Mouse (Mus musculus) liver, embryonic 13.5 days (tissue): Measurements from ENCODE around the gene Pde10a. TPM values are rescaled to one million over a fixed set of nuclear protein-coding genes. Genes with fewer than 3 reads are reported as not detected.
"Not testable (repeated sequence)": the region's sequence is repeated elsewhere in the genome, so short reads cannot be mapped to it uniquely, and the experiment has no call there.

Source experiments
- ATAC-seq: fragments of 200-750 bp; cut with Nextera tagmentation; 2 replicates; pipeline ENCODE4 v1.8.0; 2017; ENCODE audit warnings: low read depth, mild to moderate bottlenecking, moderate number of reproducible peaks, moderate library complexity
- DNase-seq: peaks from one replicate; pipeline ENCODE4 v3.0.0; 2022
- H3K27ac ChIP-seq: fragments of 300-500 bp; sonication (generic); 2 replicates; pipeline ENCODE4 v1.5.1; 2015; ENCODE audit warnings: moderate library complexity, mild to moderate bottlenecking, inconsistent platforms
- H3K27me3 ChIP-seq: fragments of 300-500 bp; sonication (generic); 2 replicates; pipeline ENCODE4 v1.6.1; 2015; ENCODE audit warnings: mild to moderate bottlenecking, inconsistent platforms
- H3K36me3 ChIP-seq: fragments of 300-500 bp; sonication (generic); 2 replicates; pipeline ENCODE4 v1.6.1; 2015; ENCODE audit warnings: mild to moderate bottlenecking, inconsistent platforms
- H3K4me1 ChIP-seq: fragments of 300-500 bp; sonication (generic); replicated peaks from 2 replicates; pipeline ENCODE4 v1.6.1; 2015; ENCODE audit warnings: inconsistent platforms
- H3K4me2 ChIP-seq: fragments of 300-500 bp; sonication (generic); 2 replicates; pipeline ENCODE4 v1.6.1; 2015; ENCODE audit warnings: inconsistent platforms, mild to moderate bottlenecking, moderate library complexity
- H3K4me3 ChIP-seq: fragments of 300-500 bp; sonication (generic); replicated peaks from 2 replicates; pipeline ENCODE4 v1.5.1; 2015; ENCODE audit warnings: mild to moderate bottlenecking, inconsistent platforms
- H3K9ac ChIP-seq: fragments of 300-500 bp; sonication (generic); 2 replicates; pipeline ENCODE4 v1.6.1; 2015; ENCODE audit warnings: mild to moderate bottlenecking, inconsistent platforms
- H3K9me3 ChIP-seq: fragments of 300-500 bp; sonication (generic); replicated peaks from 2 replicates; pipeline ENCODE4 v1.6.1; 2016; ENCODE audit warnings: inconsistent platforms
- WGBS: fragments of 180-500 bp; shearing (Covaris S2); methylation state at CpG from one replicate; pipeline ENCODE4 v1.1.7; 2015; ENCODE audit not compliant: insufficient replicate concordance; 5-methylcytosine and 5-hydroxymethylcytosine counted together
- polyA plus RNA-seq: library from polyadenylated mRNA; unstranded; fragments of >200 nt; fragmentation: Nextera tagmentation; extraction: Ambion mirVana; gene quantifications from 2 replicates; pipeline ENCODE4 v1.2.1, GENCODE M21; 2015

Gene Pde10a
- polyA plus RNA-seq, 1 experiment from 2014 or later, result 0.39 TPM

GRCm38 (mm10) chr17:8657661-8658060 lies 132.5 kb downstream of the Pde10a start:
- no peak overlapping the region for H3K27ac ChIP-seq
- WGBS, result 57% methylated on average over 9 of the region's 9 CpGs
- no peaks in the 10 kb centered on the region for H3K36me3 ChIP-seq
- DNase-seq (no peak), ATAC-seq (no peak)
- no peak overlapping the region for H3K4me3 ChIP-seq
- no peaks in the 10 kb centered on the region for H3K27me3 ChIP-seq
- no peak overlapping the region for H3K9ac ChIP-seq
- H3K4me2 ChIP-seq, result no peak overlapping the region
- H3K4me1 ChIP-seq, result no peaks in the 10 kb centered on the region
- H3K9me3 ChIP-seq, result no peaks in the 10 kb centered on the region

GRCm38 (mm10) chr17:8658751-8659454 lies 133.7 kb downstream of the Pde10a start:
- Histone ChIP-seq H3K9me3 (no peaks in the 10 kb centered on the region), H3K4me3 (no peak overlapping the region), H3K27me3 (no peaks in the 10 kb centered on the region), H3K4me1 (no peaks in the 10 kb centered on the region), H3K36me3 (no peaks in the 10 kb centered on the region), H3K4me2 (no peak overlapping the region), H3K9ac (no peak overlapping the region), H3K27ac (no peak overlapping the region)
- WGBS, result 62% methylated on average over 16 of the region's 16 CpGs
- ATAC-seq (no peak), DNase-seq (no peak)

- Histone ChIP-seq H3K4me1 (no peaks in the 10 kb centered on the region), H3K27me3 (no peaks in the 10 kb centered on the region), H3K36me3 (no peaks in the 10 kb centered on the region), H3K4me3 (no peak overlapping the region), H3K9ac (no peak overlapping the region), H3K4me2 (no peak overlapping the region), H3K9me3 (no peaks in the 10 kb centered on the region), H3K27ac (no peak overlapping the region)
- WGBS, result 52% methylated on average over 5 of the region's 5 CpGs
- ATAC-seq (no peak), DNase-seq (no peak)
These were observed 141.7 kb downstream of the Pde10a start for GRCm38 (mm10) chr17:8666912-8667311.

GRCm38 (mm10) chr17:8674651-8675050 lies 149.5 kb downstream of the Pde10a start:
- no peaks in the 10 kb centered on the region for H3K9me3 ChIP-seq
- no peak overlapping the region for H3K27ac ChIP-seq
- no peak for DNase-seq
- 46% methylated on average over 2 of the region's 2 CpGs for WGBS
- H3K4me2 ChIP-seq, result no peak overlapping the region
- H3K36me3 ChIP-seq, result no peaks in the 10 kb centered on the region
- no peaks in the 10 kb centered on the region for H3K4me1 ChIP-seq
- no peak overlapping the region for H3K4me3 ChIP-seq
- no peaks in the 10 kb centered on the region for H3K27me3 ChIP-seq
- no peak overlapping the region for H3K9ac ChIP-seq
- no peak for ATAC-seq

- 68% methylated on average over 7 of the region's 7 CpGs for WGBS
- no peak overlapping the region for H3K9ac ChIP-seq
- no peak overlapping the region for H3K4me3 ChIP-seq
- no peak overlapping the region for H3K4me2 ChIP-seq
- H3K4me1 ChIP-seq, result no peaks in the 10 kb centered on the region
- no peaks in the 10 kb centered on the region for H3K36me3 ChIP-seq
- H3K27ac ChIP-seq, result no peak overlapping the region
- ATAC-seq (no peak), DNase-seq (no peak)
- no peaks in the 10 kb centered on the region for H3K9me3 ChIP-seq
- H3K27me3 ChIP-seq, result no peaks in the 10 kb centered on the region
These were observed 161.2 kb downstream of the Pde10a start for GRCm38 (mm10) chr17:8686356-8686755.

GRCm38 (mm10) chr17:8688096-8688495 lies 162.9 kb downstream of the Pde10a start:
- H3K9ac ChIP-seq, result no peak overlapping the region
- H3K27ac ChIP-seq, result no peak overlapping the region
- H3K4me1 ChIP-seq, result no peaks in the 10 kb centered on the region
- ATAC-seq, result no peak
- H3K4me2 ChIP-seq, result no peak overlapping the region
- no peaks in the 10 kb centered on the region for H3K36me3 ChIP-seq
- no peaks in the 10 kb centered on the region for H3K9me3 ChIP-seq
- 54% methylated on average over 3 of the region's 3 CpGs for WGBS
- H3K27me3 ChIP-seq, result no peaks in the 10 kb centered on the region
- no peak for DNase-seq
- no peak overlapping the region for H3K4me3 ChIP-seq

GRCm38 (mm10) chr17:8698265-8698664 lies 173.1 kb downstream of the Pde10a start:
- Histone ChIP-seq H3K4me3 (no peak overlapping the region), H3K9ac (no peak overlapping the region), H3K27ac (no peak overlapping the region), H3K4me1 (no peaks in the 10 kb centered on the region), H3K27me3 (no peaks in the 10 kb centered on the region), H3K9me3 (no peaks in the 10 kb centered on the region), H3K4me2 (no peak overlapping the region), H3K36me3 (no peaks in the 10 kb centered on the region)
- DNase-seq (no peak), ATAC-seq (no peak)
- 78% methylated on average over 1 of the region's 1 CpGs for WGBS

GRCm38 (mm10) chr17:8698793-8699192 lies 173.6 kb downstream of the Pde10a start:
- H3K27ac ChIP-seq, result no peak overlapping the region
- H3K4me3 ChIP-seq, result no peak overlapping the region
- no peaks in the 10 kb centered on the region for H3K4me1 ChIP-seq
- no peaks in the 10 kb centered on the region for H3K36me3 ChIP-seq
- no peak for ATAC-seq
- no peak overlapping the region for H3K4me2 ChIP-seq
- WGBS, result 44% methylated on average over 3 of the region's 3 CpGs
- no peak overlapping the region for H3K9ac ChIP-seq
- no peaks in the 10 kb centered on the region for H3K9me3 ChIP-seq
- H3K27me3 ChIP-seq, result no peaks in the 10 kb centered on the region
- DNase-seq, result no peak

GRCm38 (mm10) chr17:8701096-8701495 lies 175.9 kb downstream of the Pde10a start:
- Histone ChIP-seq H3K9ac (no peak overlapping the region), H3K9me3 (no peaks in the 10 kb centered on the region), H3K4me2 (no peak overlapping the region), H3K27ac (no peak overlapping the region), H3K4me3 (no peak overlapping the region), H3K4me1 (no peaks in the 10 kb centered on the region), H3K27me3 (no peaks in the 10 kb centered on the region), H3K36me3 (no peaks in the 10 kb centered on the region)
- ATAC-seq (no peak), DNase-seq (no peak)
- WGBS, result 55% methylated on average over 7 of the region's 7 CpGs

GRCm38 (mm10) chr17:8702503-8702902 lies 177.3 kb downstream of the Pde10a start:
- Histone ChIP-seq H3K27ac (no peak overlapping the region), H3K4me3 (no peak overlapping the region), H3K9ac (no peak overlapping the region), H3K4me2 (no peak overlapping the region), H3K4me1 (no peaks in the 10 kb centered on the region), H3K27me3 (no peaks in the 10 kb centered on the region), H3K36me3 (no peaks in the 10 kb centered on the region), H3K9me3 (no peaks in the 10 kb centered on the region)
- no peak for ATAC-seq
- DNase-seq, result no peak
- 57% methylated on average over 5 of the region's 5 CpGs for WGBS

GRCm38 (mm10) chr17:8708006-8708405 lies 182.8 kb downstream of the Pde10a start:
- H3K9ac ChIP-seq, result no peak overlapping the region
- H3K36me3 ChIP-seq, result no peaks in the 10 kb centered on the region
- no peak overlapping the region for H3K27ac ChIP-seq
- H3K4me2 ChIP-seq, result no peak overlapping the region
- H3K4me3 ChIP-seq, result no peak overlapping the region
- no peaks in the 10 kb centered on the region for H3K27me3 ChIP-seq
- no peak for ATAC-seq
- H3K4me1 ChIP-seq, result no peaks in the 10 kb centered on the region
- 0 out of 2 replicates have a peak, but pooled peaks cover 4% of the 10 kb centered on the region for H3K9me3 ChIP-seq
- no peak for DNase-seq

GRCm38 (mm10) chr17:8712734-8713133 lies 187.6 kb downstream of the Pde10a start:
- H3K9me3 ChIP-seq, H3K4me2 ChIP-seq, H3K27ac ChIP-seq, ATAC-seq, DNase-seq, H3K4me1 ChIP-seq, H3K4me3 ChIP-seq, H3K36me3 ChIP-seq, H3K27me3 ChIP-seq, H3K9ac ChIP-seq: not testable (repeated sequence)
- WGBS, result 64% methylated on average over 2 of the region's 2 CpGs
